Mouse (Mus musculus) left cerebral cortex, adult 11 months (tissue): Measurements from ENCODE around the gene Gadl1.

Source experiments
- DNase-seq: peaks from one replicate; pipeline ENCODE4 v3.0.0; 2022; ENCODE audit warnings: low spot score

The Gadl1 gene

DNA sequence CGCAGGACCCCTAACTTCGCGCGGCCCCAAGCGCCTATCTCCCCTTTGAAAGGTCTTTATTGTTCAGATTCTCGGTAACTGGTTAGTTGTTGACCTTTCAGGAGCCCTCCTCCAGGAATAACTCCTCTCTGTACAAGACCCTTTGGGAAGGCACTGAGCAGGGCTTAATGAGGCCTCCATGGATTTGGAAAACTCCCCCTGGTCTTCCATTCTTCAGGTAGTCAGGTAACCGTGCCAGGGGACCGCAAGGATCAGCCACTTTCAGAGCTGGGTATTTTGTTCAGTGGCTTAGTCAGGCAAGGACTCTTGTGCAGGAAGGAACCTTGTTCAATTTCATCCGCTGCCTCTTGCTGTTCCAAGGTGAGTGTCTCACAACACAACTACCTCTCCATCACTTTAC, at the start of gene Gadl1:
Gene Gadl1 (plus strand): TSS at position 301 of the 400 bp plus-strand sequence.
- no peak for DNase-seq

- DNase-seq: no peak
These were observed 46.5 kb upstream of the Gadl1 start for GRCm38 (mm10) chr9:115862802-115863201.

- DNase-seq: no peak
These were observed 45.9 kb upstream of the Gadl1 start for GRCm38 (mm10) chr9:115863326-115863725.

GRCm38 (mm10) chr9:115867277-115867676, 42.0 kb upstream of the Gadl1 start:
- DNase-seq: no peak

GRCm38 (mm10) chr9:115870168-115870567, 39.1 kb upstream of the Gadl1 start:
- no peak for DNase-seq

- DNase-seq: no peak
These were observed 38.6 kb upstream of the Gadl1 start for GRCm38 (mm10) chr9:115870640-115871039.

DNA sequence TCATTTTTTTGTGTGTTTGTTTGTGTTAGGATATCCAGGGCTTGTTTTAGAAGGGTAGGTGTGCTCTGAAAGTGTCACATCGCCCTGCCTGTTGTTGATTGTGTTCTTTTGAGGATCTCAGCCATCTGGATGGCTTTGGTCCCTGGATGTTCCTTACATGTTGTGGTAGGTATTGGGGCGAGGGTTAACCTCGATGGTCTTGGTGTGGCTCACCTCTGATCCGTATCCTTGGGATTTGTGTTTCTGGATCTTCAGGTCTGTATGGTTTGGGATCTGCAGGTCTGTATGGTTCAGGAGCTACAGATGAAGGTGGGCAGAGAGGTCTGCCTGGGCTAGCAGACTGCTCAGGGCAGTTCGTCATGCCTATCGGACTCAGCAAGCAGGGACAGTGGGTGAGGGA, 28.8 kb upstream of the Gadl1 start:
- DNase-seq: no peak

DNA sequence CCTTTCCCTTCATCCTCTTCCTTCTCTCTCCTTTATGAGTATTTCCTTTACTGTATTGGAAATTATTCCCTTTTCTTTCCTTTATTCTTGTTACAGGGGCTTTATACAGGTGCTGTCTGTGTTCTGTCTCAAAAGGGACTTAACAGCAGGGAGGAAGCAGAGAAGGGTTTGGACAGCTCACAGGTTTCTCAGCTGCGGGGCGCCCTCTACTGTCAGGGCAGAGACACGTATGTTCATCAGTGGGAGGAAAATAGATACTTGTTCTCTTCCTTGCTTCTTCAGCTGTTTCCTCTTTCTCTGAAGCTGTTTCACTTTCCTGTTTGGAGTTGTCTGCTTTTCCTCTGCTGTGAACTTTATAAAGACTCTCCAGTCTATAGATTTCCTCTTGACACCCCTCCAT, 28.1 kb upstream of the Gadl1 start:
- no peak for DNase-seq

GRCm38 (mm10) chr9:115882627-115883200, 26.5 kb upstream of the Gadl1 start:
- no peak for DNase-seq

- no peak for DNase-seq
These were observed 25.8 kb upstream of the Gadl1 start for GRCm38 (mm10) chr9:115883413-115883812.

- DNase-seq: no peak
These were observed 21.7 kb upstream of the Gadl1 start for GRCm38 (mm10) chr9:115887571-115887970.

- no peak for DNase-seq
These were observed 16.1 kb upstream of the Gadl1 start for GRCm38 (mm10) chr9:115893131-115893530.

DNA sequence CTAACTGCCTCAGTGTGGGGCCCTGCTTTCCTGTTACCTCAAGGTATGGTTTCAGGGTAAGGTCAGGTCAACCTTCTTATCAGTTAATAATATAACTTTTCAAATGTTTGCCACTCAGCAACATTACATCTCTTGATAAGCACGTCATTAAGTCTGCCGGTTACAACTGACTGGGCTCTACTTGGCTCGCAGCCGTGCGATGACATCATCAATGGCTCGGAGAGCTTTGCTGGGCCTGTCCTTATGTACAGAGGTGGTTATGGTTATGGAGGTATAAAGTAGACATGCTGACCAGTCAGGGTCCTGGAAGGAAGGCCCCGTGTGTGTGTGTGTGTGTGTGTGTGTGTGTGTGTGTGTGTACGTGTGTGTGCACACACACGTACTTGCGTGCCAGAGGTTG, 15.3 kb upstream of the Gadl1 start:
- DNase-seq: no peak

DNA sequence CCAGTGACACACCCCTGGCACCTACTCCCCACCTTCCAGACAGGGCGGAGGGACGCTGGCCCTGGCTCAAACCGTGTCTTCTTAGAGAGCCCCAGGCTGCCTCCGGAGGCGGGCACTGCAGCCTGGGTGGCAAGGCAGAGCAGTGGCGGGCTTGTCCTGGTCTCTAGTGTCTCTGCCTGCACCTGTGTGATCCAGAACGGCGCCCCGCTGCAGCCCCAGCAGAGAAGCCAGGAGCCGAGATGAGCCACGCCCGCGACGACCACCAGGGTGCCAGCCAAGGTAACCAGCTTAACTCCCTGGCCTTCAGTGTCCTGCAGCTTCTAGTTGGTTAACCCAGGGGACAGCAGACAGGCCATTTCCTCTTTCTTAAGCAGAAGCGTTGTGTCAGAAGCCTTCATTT, 930 bp upstream of the Gadl1 start:
- DNase-seq: no peak

DNA sequence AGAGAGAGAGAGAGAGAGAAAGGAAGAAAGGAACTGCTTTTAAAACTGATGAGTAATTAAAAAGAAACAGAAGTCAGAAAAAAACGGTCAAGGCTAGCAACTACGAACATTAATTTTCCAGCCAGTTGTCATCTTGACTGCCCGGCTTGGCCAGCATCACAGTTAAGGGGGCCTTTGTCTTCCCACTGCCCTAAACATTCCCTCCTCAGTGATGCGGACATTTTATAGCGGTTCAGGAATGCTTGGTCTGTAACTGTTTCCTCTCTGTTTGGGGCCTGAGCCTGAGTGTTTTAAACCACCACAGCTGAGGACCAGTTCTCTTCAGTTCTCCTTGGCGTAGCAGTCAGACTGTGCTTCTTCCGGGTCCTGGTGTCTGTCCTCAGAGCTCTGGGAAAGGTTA, 4.8 kb downstream of the Gadl1 start:
- DNase-seq: no peak

DNA sequence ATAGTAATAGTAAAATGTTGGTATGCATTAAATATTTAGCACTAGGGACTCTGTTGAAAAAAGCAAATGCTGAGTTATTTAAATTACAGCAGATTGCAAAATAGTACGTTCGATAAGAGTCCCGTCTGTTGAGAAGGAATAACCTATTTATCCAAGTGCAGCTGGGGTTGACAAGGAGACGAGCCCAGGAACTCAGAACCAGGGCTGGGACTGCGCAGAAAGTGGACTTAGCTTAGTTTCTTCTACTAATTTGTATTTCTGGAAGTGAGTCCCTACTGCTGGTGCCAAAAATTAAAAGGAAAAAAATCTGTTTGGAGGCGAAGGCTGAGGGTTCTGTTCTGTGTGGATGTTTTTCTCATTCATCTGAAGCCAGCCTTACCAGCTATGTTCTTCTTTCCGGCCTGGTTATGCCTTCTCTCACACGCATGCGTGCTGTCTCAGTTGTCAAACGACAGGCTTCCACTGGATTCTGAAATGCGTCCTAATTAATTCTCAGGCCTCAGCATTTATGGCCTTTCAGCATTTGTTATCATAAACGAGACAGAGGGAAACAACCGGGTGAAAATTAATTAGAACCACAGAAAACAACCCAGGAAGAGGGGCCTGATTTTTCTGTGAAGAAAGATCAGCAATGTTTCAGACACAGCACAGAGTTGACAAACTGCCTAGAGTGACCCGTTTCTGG, 6.5 kb downstream of the Gadl1 start:
- DNase-seq: no peak

DNA sequence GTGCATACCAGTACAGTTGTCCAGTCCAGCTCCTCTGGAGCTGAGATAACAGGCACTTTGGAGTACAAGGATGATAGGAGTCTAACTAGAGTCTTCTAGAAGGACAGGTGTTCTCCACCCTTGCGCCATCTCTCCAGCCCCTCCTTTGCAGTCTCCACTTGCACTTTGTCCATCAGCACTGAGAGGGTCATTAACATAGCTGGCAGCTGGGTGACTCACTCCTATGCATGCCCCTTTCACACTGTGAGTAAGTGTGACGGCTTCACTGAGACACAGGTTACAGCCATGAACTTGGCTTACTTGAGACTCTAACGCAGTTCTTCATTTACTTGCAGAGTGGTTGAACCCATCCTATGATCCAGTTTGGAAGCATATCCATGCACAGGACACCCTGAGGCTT, 10.5 kb downstream of the Gadl1 start:
- DNase-seq: no peak

DNA sequence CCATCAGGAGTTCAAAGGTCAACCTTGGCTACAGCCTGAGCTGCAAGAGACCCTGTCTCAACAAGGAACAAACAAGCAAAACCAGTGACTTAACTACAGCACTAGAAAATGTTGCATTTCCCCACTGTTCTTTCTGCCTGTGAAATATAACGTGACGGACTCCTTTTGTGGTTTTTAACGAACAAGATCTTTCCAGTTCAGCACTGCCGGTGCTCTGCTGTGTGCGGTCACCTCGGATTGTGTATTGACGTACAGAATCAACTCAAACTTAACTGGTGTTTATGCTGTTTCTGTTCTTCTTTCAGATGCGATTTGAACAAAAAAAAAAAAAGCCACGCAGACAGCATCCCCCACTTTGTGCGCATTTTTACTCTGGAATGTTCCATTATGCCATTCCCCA, 13.4 kb downstream of the Gadl1 start:
- DNase-seq: no peak

DNA sequence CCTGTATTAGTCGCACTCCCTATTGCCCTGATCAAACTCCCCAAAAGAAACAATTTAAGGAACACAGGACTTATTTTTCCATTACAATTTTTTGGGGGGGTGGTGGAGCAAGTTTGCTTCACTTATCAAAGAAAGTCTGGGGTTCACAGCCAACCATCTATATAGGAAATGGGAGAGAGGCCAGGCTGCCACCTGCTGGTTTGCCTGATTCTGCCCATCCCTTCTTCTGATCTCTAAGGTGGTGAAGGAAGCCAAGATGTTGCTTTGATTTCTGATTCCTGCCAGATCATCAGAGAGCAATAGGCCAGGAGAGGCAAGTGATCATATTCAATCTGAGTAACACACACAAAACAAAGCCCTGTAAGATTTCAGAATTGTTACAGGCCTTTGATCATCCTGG, 14.8 kb downstream of the Gadl1 start:
- no peak for DNase-seq

- no peak for DNase-seq
These were observed 22.5 kb downstream of the Gadl1 start for GRCm38 (mm10) chr9:115931803-115932202.

DNA sequence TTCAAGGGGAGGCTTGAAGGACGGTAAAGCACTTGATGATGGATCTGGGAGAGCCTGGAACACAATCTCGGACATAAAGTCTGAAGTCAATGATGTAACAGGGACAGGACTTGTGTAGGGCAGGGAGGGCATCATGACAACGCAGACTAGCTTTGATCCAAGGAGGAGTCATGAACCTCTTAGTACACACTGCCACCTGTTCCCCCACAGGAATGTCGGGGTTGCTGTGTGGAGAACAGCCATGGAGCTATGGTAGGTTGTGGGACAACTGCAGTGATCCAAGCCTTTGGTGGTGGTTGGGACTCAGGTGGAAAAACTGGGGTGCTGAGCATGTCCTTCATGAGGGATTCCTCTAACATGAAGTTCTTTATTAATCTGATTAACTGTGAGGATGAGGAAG, 23.5 kb downstream of the Gadl1 start:
- DNase-seq: no peak

DNA sequence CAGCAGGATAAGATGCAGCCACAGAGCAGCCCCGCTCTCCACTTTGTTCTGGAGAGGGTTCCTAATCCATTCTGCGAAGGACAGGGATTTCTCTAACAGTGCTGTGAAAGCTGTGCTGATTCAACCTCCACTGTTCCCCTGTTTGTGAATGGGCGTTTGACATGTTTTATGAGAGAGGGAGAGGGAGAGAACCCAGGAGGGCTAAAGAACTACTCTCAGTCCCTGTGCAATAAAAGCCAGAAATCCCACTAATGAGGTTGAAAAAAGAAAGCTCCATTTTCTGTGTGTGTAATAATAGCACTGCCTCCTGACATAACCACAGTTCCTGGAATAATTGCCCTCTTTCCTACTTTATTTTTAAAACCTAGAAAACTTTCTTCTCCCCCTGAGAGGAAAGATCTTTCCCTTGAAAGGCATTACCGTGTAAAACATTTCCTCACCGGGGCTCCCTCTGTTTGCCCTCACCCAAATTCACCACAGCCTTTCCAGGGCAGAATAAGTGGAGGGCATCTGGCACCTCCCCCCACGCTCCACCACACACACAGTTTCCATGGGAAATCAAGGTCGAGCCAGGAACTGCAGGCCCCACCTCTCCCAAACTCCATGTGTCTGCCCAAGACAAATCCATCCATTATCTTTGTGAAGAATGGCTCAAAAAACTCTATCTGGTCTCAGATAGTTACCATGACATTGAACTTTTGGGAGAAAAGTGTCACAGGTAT, 24.1 kb downstream of the Gadl1 start:
- DNase-seq: no peak

- DNase-seq: no peak
These were observed 25.0 kb downstream of the Gadl1 start for GRCm38 (mm10) chr9:115934288-115934687.

GRCm38 (mm10) chr9:115936350-115936749, 27.1 kb downstream of the Gadl1 start:
- no peak for DNase-seq
